Mouse (Mus musculus) midbrain, embryonic 14.5 days (tissue): ENCODE measurements at regions not wholly inside any gene's neighbourhood (a gene's known extent, or its start where the extent isn't known, plus 50 kb on each side); places are given as distances from the start of the nearest gene placed in this dataset.

Experiments
- ATAC-seq: fragments of 200-750 bp; cut with Nextera tagmentation; 2 replicates; pipeline ENCODE4 v1.8.0; 2017; ENCODE audit warnings: moderate number of reproducible peaks, moderate library complexity; ENCODE audit not compliant: low FRiP score, low TSS enrichment
- DNase-seq: peaks from one replicate; pipeline ENCODE4 v3.0.0-alpha.2; 2015
- H3K27ac ChIP-seq: fragments of 300-500 bp; sonication (generic); replicated peaks from 2 replicates; pipeline ENCODE4 v1.5.1; 2014; ENCODE audit warnings: mild to moderate bottlenecking, low read depth, low read length, moderate library complexity
- H3K27me3 ChIP-seq: fragments of 300-500 bp; sonication (generic); 2 replicates; pipeline ENCODE4 v1.6.1; 2014; ENCODE audit warnings: low read length, control low read depth, mixed read lengths; ENCODE audit not compliant: control insufficient read depth, insufficient read depth
- H3K36me3 ChIP-seq: fragments of 300-500 bp; sonication (generic); 2 replicates; pipeline ENCODE4 v1.6.1; 2014; ENCODE audit warnings: low read length, control low read depth; ENCODE audit not compliant: control insufficient read depth, insufficient read depth
- H3K4me1 ChIP-seq: fragments of 300-500 bp; sonication (generic); 2 replicates; pipeline ENCODE4 v1.6.1; 2014; ENCODE audit warnings: mild to moderate bottlenecking, antibody characterized with exemption, low read length, control low read depth; ENCODE audit not compliant: control insufficient read depth, insufficient read depth
- H3K4me2 ChIP-seq: fragments of 300-500 bp; sonication (generic); 2 replicates; pipeline ENCODE4 v1.6.1; 2014; ENCODE audit warnings: mild to moderate bottlenecking, low read length, moderate library complexity
- H3K4me3 ChIP-seq: fragments of 300-500 bp; sonication (generic); replicated peaks from 2 replicates; pipeline ENCODE4 v1.5.1; 2014; ENCODE audit warnings: low read depth, low read length
- H3K9ac ChIP-seq: fragments of 300-500 bp; sonication (generic); replicated peaks from 2 replicates; pipeline ENCODE4 v1.6.1; 2014; ENCODE audit warnings: mild to moderate bottlenecking, low read length, moderate library complexity
- H3K9me3 ChIP-seq: fragments of 300-500 bp; sonication (generic); 2 replicates; pipeline ENCODE4 v1.6.1; 2016; ENCODE audit warnings: low read length, control low read depth, mixed read lengths; ENCODE audit not compliant: control insufficient read depth
- WGBS: fragments of 180-500 bp; shearing (Covaris S2); extraction: QIAGEN DNeasy Blood & Tissue Kit; methylation state at CpG from one replicate; pipeline ENCODE4 v1.1.7; 2014; 5-methylcytosine and 5-hydroxymethylcytosine counted together

DNA sequence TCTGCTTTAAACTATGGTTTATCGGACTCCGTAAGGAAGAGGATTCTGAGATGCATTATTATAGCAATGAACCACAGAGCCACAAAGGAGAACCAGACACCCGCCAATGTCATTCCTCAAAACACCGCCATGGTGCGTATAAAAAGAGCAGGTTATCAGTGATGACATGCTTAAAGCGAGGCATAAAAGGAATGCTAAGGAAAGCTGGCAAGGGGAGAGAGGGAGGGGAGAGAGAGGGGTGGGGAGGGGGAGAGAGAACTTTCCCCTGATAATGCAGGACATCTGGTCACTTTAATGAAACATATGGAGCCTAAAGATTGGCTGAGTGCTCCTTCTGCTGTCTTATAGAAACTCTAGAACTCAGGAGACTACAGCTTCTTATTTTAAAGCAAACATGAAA, 222.8 kb upstream of the Lrig3 start:
- H3K4me3 ChIP-seq = no peak overlapping the region
- H3K27me3 ChIP-seq = no peaks in the 10 kb centered on the region
- WGBS = 43% methylated on average over 6 of the region's 6 CpGs
- H3K36me3 ChIP-seq = no peaks in the 10 kb centered on the region
- no peak overlapping the region for H3K9ac ChIP-seq
- H3K4me1 ChIP-seq = 0 out of 2 replicates have a peak, but pooled peaks cover 3% of the 10 kb centered on the region
- ATAC-seq (no peak), DNase-seq (peak; percentile 15)
- no peak overlapping the region for H3K27ac ChIP-seq
- H3K9me3 ChIP-seq = no peaks in the 10 kb centered on the region
- no peak overlapping the region for H3K4me2 ChIP-seq

DNA sequence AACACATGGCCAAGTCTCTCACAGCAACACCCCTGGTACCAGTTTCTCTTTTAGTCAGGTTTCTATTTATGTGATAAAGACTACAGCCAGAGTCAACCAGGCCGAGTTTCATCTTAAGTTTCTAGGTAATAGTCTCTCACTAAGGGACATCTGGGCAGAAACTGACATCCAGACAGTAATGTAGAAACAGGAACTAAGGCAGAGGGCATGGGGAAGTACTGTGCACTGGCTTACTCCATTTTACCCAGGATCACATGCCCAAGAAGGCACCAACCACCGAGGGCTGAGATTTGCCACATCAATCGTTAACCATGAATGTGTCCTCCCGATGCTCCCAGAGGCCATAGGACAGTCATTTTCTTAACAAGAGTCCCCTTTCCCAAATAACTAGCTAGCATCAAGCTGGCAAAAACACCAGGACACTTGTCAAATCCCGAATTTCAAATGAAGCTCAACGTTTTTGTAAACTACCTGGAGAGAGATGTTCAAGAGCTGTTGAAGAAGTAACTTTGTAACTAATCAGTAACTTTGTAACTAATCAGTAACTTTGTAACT, 216.9 kb upstream of the Lrig3 start:
- Histone ChIP-seq H3K4me3 (no peak overlapping the region), H3K9me3 (no peaks in the 10 kb centered on the region), H3K36me3 (no peaks in the 10 kb centered on the region), H3K4me1 (no peaks in the 10 kb centered on the region), H3K27me3 (no peaks in the 10 kb centered on the region), H3K27ac (no peak overlapping the region), H3K9ac (no peak overlapping the region), H3K4me2 (no peak overlapping the region)
- 79% methylated on average over 6 of the region's 6 CpGs for WGBS
- DNase-seq (no peak), ATAC-seq (no peak)

DNA sequence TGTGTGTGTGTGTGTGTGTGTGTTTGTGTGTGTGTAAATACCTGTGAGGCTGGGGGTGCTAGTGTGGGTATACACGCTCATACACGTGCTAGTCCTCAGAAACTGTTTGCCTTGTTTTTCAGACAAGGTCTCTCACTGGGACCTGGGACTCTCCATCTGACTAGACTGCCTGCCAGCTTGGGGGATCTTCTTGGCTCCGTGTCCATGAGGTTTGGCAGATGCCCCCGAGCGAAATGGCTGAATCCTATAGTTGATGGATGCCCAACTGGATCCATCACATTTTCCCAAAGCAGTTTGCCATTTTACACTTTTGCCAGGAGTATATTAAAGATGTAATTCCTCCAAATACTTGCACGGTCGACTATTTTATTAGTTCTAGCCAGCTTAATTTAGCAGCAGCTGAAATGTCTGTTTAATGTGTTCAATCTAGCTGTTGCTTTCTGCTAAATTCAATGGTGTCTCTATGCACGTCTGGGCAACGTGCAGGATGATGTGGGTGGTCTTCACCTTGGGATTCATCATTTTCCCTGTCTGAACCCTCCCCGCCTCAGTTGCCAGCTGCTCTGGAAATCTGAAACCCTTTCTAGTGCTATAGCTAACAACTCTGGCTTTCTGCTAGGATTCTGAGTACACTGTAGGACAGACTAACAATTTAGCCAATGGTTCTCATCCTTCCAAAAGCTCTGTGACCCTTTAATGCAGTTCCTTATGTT, 213.3 kb upstream of the Lrig3 start:
- ATAC-seq = no peak

DNA sequence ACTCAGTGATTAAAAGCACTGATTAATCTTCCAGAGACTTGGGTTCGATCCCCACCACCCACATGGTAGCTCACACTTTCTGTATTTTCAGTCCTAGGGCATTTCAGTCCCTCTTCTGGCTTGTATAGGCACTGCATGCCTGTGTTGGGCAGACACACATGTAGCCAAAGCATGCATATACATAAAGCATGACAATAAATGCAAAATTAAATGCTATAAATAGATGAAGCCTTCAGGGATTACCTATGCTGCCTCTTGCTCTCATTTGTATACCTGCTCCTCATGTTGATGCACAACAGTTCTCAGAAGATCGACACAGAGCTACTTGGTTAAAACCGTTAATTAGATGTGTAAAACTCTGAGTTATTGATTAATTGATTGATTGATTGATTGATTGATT, 206.8 kb upstream of the Lrig3 start:
- ATAC-seq = no peak
- no peak for DNase-seq
- no peaks in the 10 kb centered on the region for H3K27me3 ChIP-seq
- no peak overlapping the region for H3K27ac ChIP-seq
- 0 out of 2 replicates have a peak, but pooled peaks cover 9% of the 10 kb centered on the region for H3K9me3 ChIP-seq
- no peak overlapping the region for H3K9ac ChIP-seq
- H3K36me3 ChIP-seq = no peaks in the 10 kb centered on the region
- H3K4me3 ChIP-seq = no peak overlapping the region
- 95% methylated on average over 3 of the region's 3 CpGs for WGBS
- H3K4me1 ChIP-seq = no peaks in the 10 kb centered on the region
- H3K4me2 ChIP-seq = no peak overlapping the region

More for the DNA sequence above, 213.3 kb upstream of the Lrig3 start:
- no peaks in the 10 kb centered on the region for H3K36me3 ChIP-seq
- H3K27me3 ChIP-seq = no peaks in the 10 kb centered on the region
- no peak overlapping the region for H3K27ac ChIP-seq
- WGBS = 84% methylated on average over 10 of the region's 10 CpGs
- no peak overlapping the region for H3K4me2 ChIP-seq
- H3K9me3 ChIP-seq = no peaks in the 10 kb centered on the region
- H3K9ac ChIP-seq = no peak overlapping the region
- H3K4me1 ChIP-seq = no peaks in the 10 kb centered on the region
- no peak for DNase-seq
- H3K4me3 ChIP-seq = no peak overlapping the region

DNA sequence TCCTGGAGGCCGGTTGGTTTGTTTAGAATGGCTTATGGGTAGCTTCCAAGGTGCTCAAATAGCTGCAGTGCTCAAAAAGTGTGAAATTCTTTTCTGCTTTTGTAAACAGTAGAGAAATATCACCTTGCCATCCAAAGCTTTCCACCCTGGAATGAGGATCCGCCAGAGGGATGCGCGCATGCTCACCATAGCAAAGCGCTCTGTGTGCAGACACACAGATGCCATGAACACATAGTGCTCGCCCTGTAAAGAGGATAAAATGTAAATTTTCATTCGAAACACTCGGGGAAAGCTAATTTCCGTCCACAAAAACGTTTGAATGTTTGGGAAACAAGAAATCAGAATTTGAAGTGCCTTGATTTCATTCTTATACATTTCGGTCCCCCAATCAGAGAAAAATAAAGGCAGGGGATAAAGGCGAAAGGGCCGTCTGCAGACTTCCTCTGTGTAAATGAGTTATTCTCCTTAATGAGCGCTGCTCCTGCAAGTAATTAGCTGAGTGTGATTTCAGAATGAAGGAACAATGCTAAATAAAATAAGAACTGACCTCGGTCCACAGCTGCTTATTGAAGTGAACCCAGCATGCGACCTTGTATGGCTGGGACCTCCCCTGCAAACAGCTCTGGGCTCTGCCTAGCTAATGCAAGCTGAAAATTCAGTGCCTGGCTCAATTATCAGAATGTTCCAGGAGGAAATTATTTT, 203.4 kb upstream of the Lrig3 start:
- Histone ChIP-seq H3K9ac (no peak overlapping the region), H3K9me3 (0 out of 2 replicates have a peak, but pooled peaks cover 9% of the 10 kb centered on the region), H3K27me3 (no peaks in the 10 kb centered on the region), H3K27ac (no peak overlapping the region; the same call in 1 of the 2 replicates), H3K4me2 (no peak overlapping the region), H3K4me3 (no peak overlapping the region), H3K4me1 (no peaks in the 10 kb centered on the region), H3K36me3 (no peaks in the 10 kb centered on the region)
- peak; percentile 6 for DNase-seq
- ATAC-seq = no peak
- 81% methylated on average over 16 of the region's 16 CpGs for WGBS

DNA sequence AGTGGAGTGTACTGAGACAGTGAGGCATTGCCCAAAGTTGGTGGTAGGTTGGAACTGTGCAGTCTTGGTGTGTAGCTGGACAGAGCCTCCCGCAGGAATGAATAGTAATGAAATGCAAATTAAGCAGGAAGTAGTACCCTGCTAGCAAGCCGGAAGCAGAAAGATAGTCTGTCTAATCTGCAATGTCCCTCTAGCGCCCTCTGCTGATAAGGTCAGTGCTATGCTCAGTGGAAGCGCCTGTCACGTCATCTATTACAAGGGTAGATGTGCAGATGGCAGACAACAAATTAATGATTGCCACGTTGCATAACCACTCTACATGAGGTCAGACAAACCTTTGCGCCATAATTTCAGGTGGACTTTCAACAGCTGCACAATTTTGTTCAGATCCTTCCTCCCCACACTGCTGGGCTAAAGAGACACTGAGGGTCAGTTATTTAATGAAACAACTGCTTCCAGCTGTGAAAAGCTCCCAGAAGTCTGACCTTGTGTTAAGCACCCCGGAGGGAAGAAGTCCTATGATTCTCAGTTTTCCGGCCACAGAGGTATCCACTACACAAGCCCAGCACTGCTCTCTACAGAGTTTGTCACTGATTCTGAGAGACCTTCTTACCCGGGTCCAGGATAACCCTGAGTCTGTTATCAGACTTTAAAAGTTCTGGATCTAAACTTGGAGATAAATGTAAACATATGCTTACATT, 201.4 kb upstream of the Lrig3 start:
- Histone ChIP-seq H3K4me2 (no peak overlapping the region), H3K9me3 (0 out of 2 replicates have a peak, but pooled peaks cover 9% of the 10 kb centered on the region), H3K4me3 (no peak overlapping the region), H3K9ac (no peak overlapping the region), H3K36me3 (no peaks in the 10 kb centered on the region), H3K27ac (no peak overlapping the region), H3K4me1 (no peaks in the 10 kb centered on the region), H3K27me3 (no peaks in the 10 kb centered on the region)
- DNase-seq (peak; percentile 55), ATAC-seq (no peak)
- WGBS = 65% methylated on average over 10 of the region's 10 CpGs

DNA sequence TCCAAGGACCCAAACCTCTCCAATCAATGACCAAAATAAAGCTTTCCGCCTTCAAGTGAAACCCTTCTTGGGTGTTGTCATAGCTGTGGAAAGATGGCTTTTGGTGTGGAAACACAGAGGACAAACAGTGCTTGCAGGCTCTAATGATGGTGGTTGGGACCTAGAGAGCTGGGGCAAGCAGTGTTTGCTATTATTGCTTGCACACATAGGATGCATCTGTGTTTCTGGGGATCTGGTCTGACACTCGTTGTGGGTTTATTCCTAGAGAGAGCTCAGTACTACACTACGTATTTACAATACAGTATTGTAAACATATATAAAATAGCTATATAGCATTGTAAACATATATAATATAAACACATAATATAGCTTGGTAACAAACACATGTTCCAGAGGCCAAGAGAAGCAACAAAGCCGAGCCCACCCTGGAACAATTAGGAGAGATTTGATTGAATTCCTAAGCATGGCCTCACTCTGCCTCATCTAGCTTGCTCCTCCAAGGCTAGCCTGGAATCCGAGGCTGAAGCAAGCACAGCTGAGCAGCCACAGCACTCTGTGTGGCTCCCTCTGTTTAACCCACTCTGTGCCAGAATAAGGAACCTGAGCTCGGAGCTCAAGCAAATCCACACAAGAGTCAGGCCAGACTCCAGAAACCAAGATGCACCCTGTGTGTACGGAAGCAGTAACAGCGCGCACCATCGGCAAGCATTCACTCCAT, 200.7 kb upstream of the Lrig3 start:
- Histone ChIP-seq H3K9me3 (0 out of 2 replicates have a peak, but pooled peaks cover 9% of the 10 kb centered on the region), H3K36me3 (no peaks in the 10 kb centered on the region), H3K4me2 (no peak overlapping the region), H3K27ac (no peak overlapping the region), H3K27me3 (no peaks in the 10 kb centered on the region), H3K4me1 (no peaks in the 10 kb centered on the region), H3K4me3 (no peak overlapping the region), H3K9ac (no peak overlapping the region)
- 85% methylated on average over 10 of the region's 10 CpGs for WGBS
- no peak for ATAC-seq
- no peak for DNase-seq

DNA sequence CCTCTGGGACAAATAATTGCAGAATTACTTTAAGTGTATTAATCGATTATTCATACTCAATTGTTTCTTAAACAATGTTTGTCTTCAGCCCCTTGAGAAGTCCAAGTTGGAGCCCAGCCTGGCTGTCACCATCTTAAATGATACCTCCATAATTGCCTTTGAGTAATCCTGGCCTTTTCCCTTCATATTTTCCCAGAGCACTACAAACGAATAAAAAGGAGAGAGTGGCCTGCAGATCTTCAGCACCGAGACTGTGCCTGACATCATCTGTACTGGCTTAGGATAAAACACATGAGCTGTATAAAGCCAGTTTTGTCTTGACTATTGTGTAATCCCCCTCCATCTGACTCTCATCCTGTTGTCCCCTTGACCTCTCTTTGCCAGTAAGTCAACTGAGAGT, 197.7 kb upstream of the Lrig3 start:
- Histone ChIP-seq H3K9me3 (no peaks in the 10 kb centered on the region), H3K9ac (no peak overlapping the region), H3K27me3 (no peaks in the 10 kb centered on the region), H3K27ac (no peak overlapping the region), H3K4me1 (no peaks in the 10 kb centered on the region), H3K4me2 (no peak overlapping the region), H3K36me3 (no peaks in the 10 kb centered on the region), H3K4me3 (no peak overlapping the region)
- WGBS = 70% methylated on average over 3 of the region's 3 CpGs
- ATAC-seq (no peak), DNase-seq (no peak)
